Mouse (Mus musculus) ovary, postnatal 36 days (tissue): Measurements from ENCODE around the gene Ttc29.

Experiments
- DNase-seq: peaks from one replicate; pipeline ENCODE4 v3.0.0; 2022; ENCODE audit warnings: low spot score, mixed read lengths

The Ttc29 gene

GRCm38 (mm10) chr8:78423937-78424336 lies 210.8 kb downstream of the Ttc29 start:
- no peak for DNase-seq

GRCm38 (mm10) chr8:78426455-78426854 lies 213.4 kb downstream of the Ttc29 start:
- no peak for DNase-seq

GRCm38 (mm10) chr8:78426875-78427768 lies 214.0 kb downstream of the Ttc29 start:
- no peak for DNase-seq

DNA sequence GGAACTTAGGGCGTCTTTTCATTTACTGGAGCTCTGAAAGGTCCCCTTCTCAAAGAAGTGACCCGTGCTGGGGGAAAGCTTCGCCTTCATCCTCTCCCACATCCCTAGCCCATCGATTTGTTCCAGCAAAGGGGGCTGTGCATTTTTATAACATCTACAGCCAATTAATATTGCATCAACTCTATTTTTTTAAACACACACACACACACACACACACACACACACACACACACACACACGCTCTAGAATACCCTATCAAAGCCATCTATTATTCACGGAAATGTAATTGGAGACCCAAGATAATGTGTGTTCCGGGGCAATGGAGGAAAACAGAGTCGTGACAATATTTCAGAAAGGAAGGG lies 214.7 kb downstream of the Ttc29 start:
- no peak for DNase-seq

DNA sequence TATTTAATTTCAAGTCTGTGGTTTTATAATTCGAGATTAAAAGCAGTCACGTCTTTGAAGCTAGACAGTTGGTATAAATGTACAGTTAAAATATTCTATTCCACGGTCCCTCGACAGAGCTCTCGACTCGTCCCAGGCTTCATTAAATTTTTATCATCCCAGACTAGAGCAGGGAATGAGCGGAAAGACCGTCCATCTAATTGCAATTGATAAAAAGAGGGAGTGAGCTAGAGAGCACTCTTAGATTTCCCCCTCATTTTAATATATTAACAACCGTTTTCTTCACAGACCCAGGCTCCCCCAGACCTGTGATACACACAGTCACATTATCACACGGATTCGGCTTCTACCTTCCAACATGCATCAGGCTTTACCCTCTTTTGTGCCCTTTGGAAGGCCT lies 215.1 kb downstream of the Ttc29 start:
- DNase-seq: no peak

GRCm38 (mm10) chr8:78431356-78431755 lies 218.3 kb downstream of the Ttc29 start:
- peak; percentile 49 for DNase-seq

GRCm38 (mm10) chr8:78432451-78432850 lies 219.4 kb downstream of the Ttc29 start:
- no peak for DNase-seq

DNA sequence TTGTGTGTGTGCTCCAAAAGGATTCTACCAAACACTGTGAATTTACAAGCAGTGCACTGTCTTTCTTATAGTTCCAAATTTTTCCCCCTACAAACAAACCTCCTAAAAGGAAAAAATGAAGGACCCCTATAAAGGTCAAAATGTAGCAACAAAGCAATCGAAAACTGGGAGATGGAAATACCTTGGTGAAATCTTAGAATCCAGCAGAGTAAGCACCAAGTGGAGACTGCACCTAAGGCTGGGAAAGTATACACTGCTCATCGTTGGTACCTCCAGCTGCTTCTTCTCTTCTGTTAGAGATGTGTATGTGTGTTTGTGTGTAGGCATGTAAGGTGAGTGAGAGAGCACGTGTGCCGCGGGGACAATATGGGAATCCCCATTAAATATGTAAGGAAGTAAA lies 220.2 kb downstream of the Ttc29 start:
- DNase-seq: no peak

DNA sequence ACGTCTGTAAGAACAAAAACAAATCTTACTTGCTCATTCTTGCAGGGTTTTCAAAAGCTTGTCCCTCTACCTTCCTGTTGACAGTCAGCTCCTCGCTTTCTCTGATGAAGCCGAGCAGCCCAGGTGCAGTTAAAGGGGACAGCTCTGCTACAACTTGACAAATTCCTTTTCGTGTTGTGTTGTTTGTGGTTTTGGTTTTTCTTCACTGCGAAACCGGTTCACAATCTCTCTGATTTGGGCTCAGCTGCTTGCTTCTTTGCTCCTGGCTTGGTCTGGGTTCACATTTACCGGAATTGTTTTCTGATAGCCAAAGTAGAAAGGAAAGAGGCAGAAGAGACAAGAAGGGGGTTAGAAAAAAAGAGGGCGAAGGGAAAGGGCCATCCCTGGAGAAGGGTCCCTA lies 221.2 kb downstream of the Ttc29 start:
- no peak for DNase-seq

DNA sequence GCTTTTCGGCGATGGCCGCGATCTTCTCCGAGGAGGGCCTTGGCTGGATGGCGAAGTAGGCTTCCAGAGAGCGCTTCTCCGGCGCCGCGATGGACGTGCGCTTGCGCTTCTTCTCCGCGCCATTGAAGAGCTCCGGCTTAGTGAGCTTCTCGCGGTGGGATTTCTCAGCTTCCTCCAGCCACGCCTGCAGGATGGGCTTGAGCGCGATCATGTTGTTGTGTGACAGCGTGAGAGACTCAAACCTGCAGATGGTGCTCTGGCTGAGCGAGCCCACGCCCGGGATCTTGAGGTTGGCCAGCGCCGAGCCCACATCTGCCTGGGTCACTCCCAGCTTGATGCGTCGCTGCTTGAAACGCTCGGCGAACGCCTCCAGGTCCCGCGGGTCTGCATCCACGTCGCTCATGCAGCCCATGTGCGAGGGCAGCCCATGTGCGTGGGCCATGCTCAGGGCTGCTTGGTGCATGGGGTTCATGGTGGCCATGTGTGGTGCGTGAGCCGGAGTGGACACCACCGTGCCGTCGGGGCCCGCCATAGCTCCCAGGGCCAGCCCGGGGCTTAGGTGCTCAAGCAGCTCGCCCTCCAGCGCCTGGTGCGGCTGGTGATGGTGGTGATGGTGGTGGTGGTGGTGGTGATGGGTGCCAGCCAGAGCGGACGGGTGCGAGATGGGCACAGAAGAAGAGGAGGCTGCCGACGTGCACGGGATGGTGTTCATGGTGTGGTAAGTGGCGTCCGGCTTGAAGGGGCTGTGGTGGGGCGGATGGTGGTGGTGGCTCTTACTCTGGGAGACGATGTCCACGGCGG lies 221.9 kb downstream of the Ttc29 start:
- DNase-seq: no peak

- no peak for DNase-seq
These were observed 222.5 kb downstream of the Ttc29 start for GRCm38 (mm10) chr8:78435624-78435960.

DNA sequence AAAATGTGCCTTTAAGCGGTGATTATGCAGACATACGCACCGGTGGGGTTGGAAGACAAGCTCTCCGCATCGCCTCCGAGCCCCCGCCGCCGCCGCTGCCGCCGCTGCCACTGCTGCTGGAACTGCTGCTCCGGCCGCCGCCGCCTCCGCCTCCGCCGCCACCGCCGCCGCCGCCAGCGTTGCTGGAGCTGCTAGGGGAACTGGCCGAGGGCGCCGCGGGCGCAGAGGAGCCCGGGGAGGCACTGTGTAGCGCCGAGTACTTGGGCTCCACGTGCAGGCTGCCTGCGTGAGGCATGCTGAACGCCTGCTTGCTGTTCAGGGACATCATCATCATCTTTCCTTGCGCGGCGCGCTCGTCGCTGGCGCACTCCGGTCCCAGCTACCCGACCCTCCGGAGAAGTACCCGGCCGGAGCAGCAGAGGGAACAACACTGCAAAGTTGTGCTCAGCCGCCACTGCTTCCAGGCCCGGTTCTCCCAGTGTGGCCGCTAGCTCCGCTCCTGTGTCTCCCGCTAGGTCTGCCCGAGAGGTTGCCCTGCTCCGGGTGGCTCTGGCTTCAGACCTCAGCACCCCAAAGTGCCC lies 223.1 kb downstream of the Ttc29 start, which contains the start of gene Pou4f2:
Gene Pou4f2 (minus strand): TSS at position 575 of the 581 bp plus-strand sequence.
- peak; percentile 45 for DNase-seq

GRCm38 (mm10) chr8:78436661-78437060 lies 223.6 kb downstream of the Ttc29 start:
- DNase-seq: no peak

DNA sequence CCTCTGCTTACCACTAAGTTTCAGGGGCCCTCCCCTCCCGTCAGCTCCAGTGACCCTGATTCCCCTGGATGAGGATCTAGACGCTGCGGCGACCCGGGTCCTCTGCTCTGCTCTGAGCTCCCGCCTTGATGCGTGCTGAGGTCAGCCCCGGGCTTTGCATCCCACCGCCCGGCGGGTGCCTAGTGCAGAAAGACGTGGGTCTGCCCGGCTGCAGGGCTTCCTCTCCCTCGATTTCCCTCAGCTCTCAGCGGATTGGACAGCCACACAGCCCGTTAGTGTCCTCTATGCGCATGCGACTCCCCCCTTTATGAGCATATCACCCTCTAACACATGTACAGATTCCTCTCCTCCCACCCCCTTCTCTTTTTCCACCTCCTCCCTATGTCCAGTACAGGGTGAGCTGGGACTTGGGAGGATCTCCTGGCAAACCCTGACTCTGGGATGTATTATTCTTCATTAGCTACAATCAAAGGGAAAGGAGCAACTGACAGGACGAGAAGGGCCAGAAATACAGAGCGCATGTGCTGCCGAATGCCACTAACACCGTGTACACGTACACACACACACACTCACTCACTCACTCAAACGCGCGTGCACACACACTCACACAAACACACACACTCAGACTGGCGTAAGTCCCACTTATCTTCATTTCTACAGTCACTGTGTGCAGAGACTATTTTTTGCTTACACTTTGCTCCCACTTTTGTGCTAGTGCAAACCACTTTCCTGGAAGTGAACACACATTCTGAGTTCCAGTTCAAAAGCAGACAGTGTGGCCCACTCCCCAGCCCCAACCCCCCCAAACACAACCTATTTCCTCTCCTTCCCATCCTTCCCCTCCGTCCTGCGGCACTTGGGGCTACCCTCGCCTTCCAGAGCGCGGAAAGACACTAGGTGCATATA lies 224.3 kb downstream of the Ttc29 start:
- DNase-seq: no peak

GRCm38 (mm10) chr8:78438121-78438520 lies 225.0 kb downstream of the Ttc29 start:
- peak; percentile 50 for DNase-seq

DNA sequence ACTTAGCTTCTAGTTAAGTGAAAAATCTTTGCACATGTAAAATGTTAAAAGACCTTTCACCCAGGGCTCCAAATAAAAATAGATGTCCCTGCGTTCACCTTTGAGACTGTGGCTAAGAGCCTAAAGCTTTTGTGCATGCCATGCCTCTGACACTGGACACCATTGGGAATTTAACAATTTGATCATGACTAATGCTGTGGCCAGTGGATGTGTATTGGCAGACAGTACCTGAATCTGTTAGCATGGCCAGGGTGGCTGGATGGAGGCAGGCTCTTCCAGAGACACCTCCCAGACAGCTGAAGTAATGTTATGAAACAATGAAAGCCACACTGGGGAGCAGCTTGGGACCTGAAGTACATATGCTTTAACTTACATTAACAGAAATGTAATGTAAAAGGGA lies 229.7 kb downstream of the Ttc29 start:
- DNase-seq: no peak
